Mouse (Mus musculus): ENCODE data around the gene Hspe1.

Gene Hspe1

DNA sequence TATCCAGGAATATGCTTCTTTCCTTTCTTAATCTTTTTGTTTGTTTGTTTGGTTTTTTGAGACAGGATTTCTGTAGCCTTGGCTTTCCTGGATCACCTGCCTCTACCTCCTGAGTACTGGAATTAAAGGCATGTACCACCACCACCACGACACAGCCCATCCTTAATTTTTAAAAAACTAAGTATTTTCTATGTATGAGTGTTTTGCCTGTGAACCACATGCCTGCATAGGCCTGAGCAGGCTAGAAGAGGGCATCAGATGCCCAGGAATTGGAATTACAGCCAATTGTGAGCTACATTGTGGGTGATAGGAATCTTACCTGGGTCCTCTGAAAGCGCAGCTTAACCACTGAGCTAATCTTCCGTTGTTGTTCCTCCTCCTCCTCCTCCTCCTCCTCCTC, 46.4 kb downstream of the Hspe1 start:
- no peak for DNase-seq (ENCODE audit: low spot score in 2 of 2)

DNA sequence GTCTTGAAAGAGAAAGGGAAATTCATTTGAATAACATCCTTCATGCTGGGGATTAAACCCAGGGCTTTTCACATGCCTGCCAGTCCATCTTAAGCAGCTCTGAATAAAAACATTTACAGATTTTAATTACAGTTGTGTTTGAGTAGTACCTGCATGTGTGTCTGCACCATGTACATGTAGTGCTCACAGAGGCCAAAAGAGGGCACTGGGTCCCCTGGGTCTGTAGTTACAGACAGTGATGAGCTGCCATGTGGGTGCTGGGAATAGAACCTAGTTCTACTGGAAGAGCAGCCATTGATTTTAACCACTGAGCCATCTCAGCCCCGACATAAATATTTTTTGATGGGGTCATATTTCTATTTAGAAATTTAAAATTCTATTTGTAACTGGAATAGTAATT, 47.9 kb downstream of the Hspe1 start:
- no peak for DNase-seq (ENCODE audit: low spot score in 2 of 2)

Measured in right cerebral cortex, adult 2 months (tissue).